Mouse (Mus musculus) intestine, embryonic 15.5 days (tissue): ENCODE results near the gene Tbc1d10b. TPM values are rescaled to one million over a fixed set of nuclear protein-coding genes. Genes with fewer than 3 reads are reported as not detected.

Experiments used
- ATAC-seq: fragments of 200-750 bp; cut with Nextera tagmentation; 2 replicates; pipeline ENCODE4 v1.8.0; 2017; ENCODE audit warnings: moderate TSS enrichment, moderate library complexity
- H3K27ac ChIP-seq: fragments of 300-500 bp; sonication (generic); 2 replicates; pipeline ENCODE4 v1.5.1; 2015; ENCODE audit warnings: mild to moderate bottlenecking, inconsistent platforms
- H3K27me3 ChIP-seq: fragments of 300-500 bp; sonication (generic); replicated peaks from 2 replicates; pipeline ENCODE4 v1.6.1; 2015; ENCODE audit warnings: inconsistent platforms
- H3K36me3 ChIP-seq: fragments of 300-500 bp; sonication (generic); 2 replicates; pipeline ENCODE4 v1.6.1; 2015; ENCODE audit warnings: inconsistent platforms
- H3K4me1 ChIP-seq: fragments of 300-500 bp; sonication (generic); replicated peaks from 2 replicates; pipeline ENCODE4 v1.6.1; 2015; ENCODE audit warnings: inconsistent platforms
- H3K4me2 ChIP-seq: fragments of 300-500 bp; sonication (generic); replicated peaks from 2 replicates; pipeline ENCODE4 v1.6.1; 2015; ENCODE audit warnings: mild to moderate bottlenecking, inconsistent platforms
- H3K4me3 ChIP-seq: fragments of 300-500 bp; sonication (generic); replicated peaks from 2 replicates; pipeline ENCODE4 v1.5.1; 2015; ENCODE audit warnings: inconsistent platforms
- H3K9ac ChIP-seq: fragments of 300-500 bp; sonication (generic); 2 replicates; pipeline ENCODE4 v1.6.1; 2015; ENCODE audit warnings: inconsistent platforms
- H3K9me3 ChIP-seq: fragments of 300-500 bp; sonication (generic); 2 replicates; pipeline ENCODE4 v1.6.1; 2016; ENCODE audit warnings: inconsistent platforms
- WGBS: fragments of 180-500 bp; shearing (Covaris S2); methylation state at CpG from one replicate; pipeline ENCODE4 v1.1.7; 2015; 5-methylcytosine and 5-hydroxymethylcytosine counted together
- polyA plus RNA-seq: library from polyadenylated mRNA; unstranded; fragments of >200 nt; fragmentation: Nextera tagmentation; extraction: Ambion mirVana; gene quantifications from 2 replicates; pipeline ENCODE4 v1.2.1, GENCODE M21; 2015

Tbc1d10b gene
- polyA plus RNA-seq, 1 experiment from 2014 or later, result 23.2 TPM

- Histone ChIP-seq H3K27me3 (no peaks in the 10 kb centered on the region), H3K4me3 (no peak overlapping the region), H3K4me2 (no peak overlapping the region), H3K9me3 (no peaks in the 10 kb centered on the region), H3K9ac (no peak overlapping the region), H3K4me1 (no peaks in the 10 kb centered on the region), H3K27ac (no peak overlapping the region), H3K36me3 (no peaks in the 10 kb centered on the region)
- 89% methylated on average over 3 of the region's 3 CpGs for WGBS
- ATAC-seq, result no peak
These were observed 14.8 kb upstream of the Tbc1d10b start for GRCm38 (mm10) chr7:127223106-127223505.

- no peaks in the 10 kb centered on the region for H3K36me3 ChIP-seq
- H3K4me2 ChIP-seq, result no peak overlapping the region
- no peak overlapping the region for H3K4me3 ChIP-seq
- H3K9me3 ChIP-seq, result no peaks in the 10 kb centered on the region
- no peak overlapping the region for H3K9ac ChIP-seq
- no peak for ATAC-seq
- H3K27me3 ChIP-seq, result no peaks in the 10 kb centered on the region
- WGBS, result 67% methylated on average over 6 of the region's 6 CpGs
- no peak overlapping the region for H3K27ac ChIP-seq
- 0 out of 2 replicates have a peak, but pooled peaks cover 2% of the 10 kb centered on the region for H3K4me1 ChIP-seq
These were observed 12.2 kb upstream of the Tbc1d10b start for GRCm38 (mm10) chr7:127220440-127220839.

- Histone ChIP-seq H3K4me1 (0 out of 2 replicates have a peak, but pooled peaks cover 9% of the 10 kb centered on the region), H3K27ac (no peak overlapping the region), H3K27me3 (no peaks in the 10 kb centered on the region), H3K4me3 (no peak overlapping the region), H3K36me3 (no peaks in the 10 kb centered on the region), H3K9me3 (no peaks in the 10 kb centered on the region), H3K4me2 (no peak overlapping the region), H3K9ac (no peak overlapping the region)
- no peak for ATAC-seq
- 92% methylated on average over 4 of the region's 4 CpGs for WGBS
These were observed 10.4 kb upstream of the Tbc1d10b start for GRCm38 (mm10) chr7:127218670-127219069.

GRCm38 (mm10) chr7:127217901-127218642 is 9.8 kb upstream of the Tbc1d10b start:
- no peak overlapping the region for H3K4me3 ChIP-seq
- 0 out of 2 replicates have a peak, but pooled peaks cover 9% of the 10 kb centered on the region for H3K4me1 ChIP-seq
- ATAC-seq, result no peak
- H3K9me3 ChIP-seq, result no peaks in the 10 kb centered on the region
- no peak overlapping the region for H3K4me2 ChIP-seq
- H3K27ac ChIP-seq, result no peak overlapping the region
- no peak overlapping the region for H3K9ac ChIP-seq
- 71% methylated on average over 10 of the region's 10 CpGs for WGBS
- H3K36me3 ChIP-seq, result no peaks in the 10 kb centered on the region
- H3K27me3 ChIP-seq, result no peaks in the 10 kb centered on the region

GRCm38 (mm10) chr7:127217475-127217874 is 9.2 kb upstream of the Tbc1d10b start:
- H3K9ac ChIP-seq, result no peak overlapping the region
- no peaks in the 10 kb centered on the region for H3K9me3 ChIP-seq
- H3K36me3 ChIP-seq, result no peaks in the 10 kb centered on the region
- no peak for ATAC-seq
- H3K27me3 ChIP-seq, result no peaks in the 10 kb centered on the region
- H3K4me1 ChIP-seq, result 0 out of 2 replicates have a peak, but pooled peaks cover 9% of the 10 kb centered on the region
- WGBS, result 76% methylated on average over 6 of the region's 6 CpGs
- H3K27ac ChIP-seq, result no peak overlapping the region
- no peak overlapping the region for H3K4me2 ChIP-seq
- no peak overlapping the region for H3K4me3 ChIP-seq

GRCm38 (mm10) chr7:127216307-127216706 is 8.0 kb upstream of the Tbc1d10b start:
- WGBS, result 79% methylated on average over 5 of the region's 5 CpGs
- Histone ChIP-seq H3K27me3 (no peaks in the 10 kb centered on the region), H3K9me3 (no peaks in the 10 kb centered on the region), H3K9ac (no peak overlapping the region), H3K27ac (no peak overlapping the region), H3K4me3 (no peak overlapping the region), H3K4me2 (no peak overlapping the region), H3K4me1 (0 out of 2 replicates have a peak, but pooled peaks cover 9% of the 10 kb centered on the region), H3K36me3 (no peaks in the 10 kb centered on the region)
- no peak for ATAC-seq

- H3K4me3 ChIP-seq, result peak overlapping the region; percentile 33
- H3K36me3 ChIP-seq, result no peaks in the 10 kb centered on the region
- peak overlapping the region; percentile 73 for H3K4me2 ChIP-seq
- 0 out of 2 replicates have a peak, but pooled peaks cover 9% of the 10 kb centered on the region for H3K4me1 ChIP-seq
- no peaks in the 10 kb centered on the region for H3K27me3 ChIP-seq
- peak overlapping the region; percentile 45 for H3K9ac ChIP-seq
- ATAC-seq, result peak; percentile 59
- 23% methylated on average over 33 of the region's 33 CpGs for WGBS
- no peak overlapping the region for H3K27ac ChIP-seq
- H3K9me3 ChIP-seq, result no peaks in the 10 kb centered on the region
These were observed 7.0 kb upstream of the Tbc1d10b start for GRCm38 (mm10) chr7:127214981-127215871.

GRCm38 (mm10) chr7:127214521-127214920 is 6.3 kb upstream of the Tbc1d10b start:
- Histone ChIP-seq H3K4me1 (peaks cover 11% of the 10 kb centered on the region), H3K9ac (peak overlapping the region; percentile 45; the same call in 1 of the 2 replicates), H3K27ac (no peak overlapping the region), H3K27me3 (no peaks in the 10 kb centered on the region), H3K36me3 (no peaks in the 10 kb centered on the region), H3K9me3 (no peaks in the 10 kb centered on the region), H3K4me2 (peak overlapping the region; percentile 73), H3K4me3 (peak overlapping the region; percentile 33; the same call in 1 of the 2 replicates)
- no peak for ATAC-seq
- WGBS, result 31% methylated on average over 21 of the region's 21 CpGs

- H3K4me3 ChIP-seq, result no peak overlapping the region
- H3K9me3 ChIP-seq, result no peaks in the 10 kb centered on the region
- no peak overlapping the region for H3K9ac ChIP-seq
- H3K4me2 ChIP-seq, result peak overlapping the region; percentile 73
- no peak overlapping the region for H3K27ac ChIP-seq
- peaks cover 15% of the 10 kb centered on the region for H3K4me1 ChIP-seq
- H3K27me3 ChIP-seq, result no peaks in the 10 kb centered on the region
- no peaks in the 10 kb centered on the region for H3K36me3 ChIP-seq
- ATAC-seq, result no peak
- 60% methylated on average over 12 of the region's 12 CpGs for WGBS
These were observed 5.7 kb upstream of the Tbc1d10b start for GRCm38 (mm10) chr7:127213930-127214329.

- Histone ChIP-seq H3K9me3 (no peaks in the 10 kb centered on the region), H3K9ac (no peak overlapping the region), H3K4me2 (no peak overlapping the region), H3K27me3 (no peaks in the 10 kb centered on the region), H3K27ac (no peak overlapping the region), H3K4me1 (peaks cover 15% of the 10 kb centered on the region), H3K36me3 (no peaks in the 10 kb centered on the region), H3K4me3 (no peak overlapping the region)
- WGBS, result 47% methylated on average over 7 of the region's 7 CpGs
- ATAC-seq, result no peak
These were observed 5.2 kb upstream of the Tbc1d10b start for GRCm38 (mm10) chr7:127213485-127213884.

GRCm38 (mm10) chr7:127212432-127213250 is 4.4 kb upstream of the Tbc1d10b start:
- H3K9ac ChIP-seq, result no peak overlapping the region
- H3K27me3 ChIP-seq, result no peaks in the 10 kb centered on the region
- H3K4me1 ChIP-seq, result peaks cover 15% of the 10 kb centered on the region
- H3K27ac ChIP-seq, result no peak overlapping the region
- no peaks in the 10 kb centered on the region for H3K9me3 ChIP-seq
- no peak overlapping the region for H3K4me3 ChIP-seq
- 88% methylated on average over 12 of the region's 12 CpGs for WGBS
- no peak overlapping the region for H3K4me2 ChIP-seq
- no peaks in the 10 kb centered on the region for H3K36me3 ChIP-seq
- no peak for ATAC-seq
